Mouse (Mus musculus) adrenal gland, adult (tissue): ENCODE results near the gene Fkbp7.
A peak's percentile ranks its signal among the peaks of the same experiment; 100 is the strongest.

Experiments
- DNase-seq, 2 experiments: peaks; one replicate each; pipeline ENCODE4 v3.0.0; 2022 to 2023; ENCODE audit warnings: low spot score in 1 of 2; ENCODE audit not compliant: inconsistent age in 2 of 2

The Fkbp7 gene

GRCm38 (mm10) chr2:76672966-76673392 is at the start of gene Fkbp7:
Gene Fkbp7 (minus strand): TSS chr2:76673116.
- peak; percentile 94 to 98 for DNase-seq

GRCm38 (mm10) chr2:76719650-76720049 is 46.7 kb upstream of the Fkbp7 start:
- DNase-seq, result no peak

- DNase-seq, result no peak
Observed at GRCm38 (mm10) chr2:76714984-76715383, 42.1 kb upstream of the Fkbp7 start.

GRCm38 (mm10) chr2:76708512-76708911 is 35.6 kb upstream of the Fkbp7 start:
- DNase-seq, result no peak

- no peak for DNase-seq
Observed at GRCm38 (mm10) chr2:76705655-76706054, 32.7 kb upstream of the Fkbp7 start.

GRCm38 (mm10) chr2:76702751-76703150 is 29.8 kb upstream of the Fkbp7 start:
- no peak for DNase-seq

GRCm38 (mm10) chr2:76702188-76702587 is 29.3 kb upstream of the Fkbp7 start:
- DNase-seq, result no peak

- DNase-seq, result peak in 1 of 2 experiments; percentile 46
Observed at GRCm38 (mm10) chr2:76695290-76695689, 22.4 kb upstream of the Fkbp7 start.

- DNase-seq, result no peak
Observed at GRCm38 (mm10) chr2:76693765-76694164, 20.8 kb upstream of the Fkbp7 start.

GRCm38 (mm10) chr2:76690436-76691204 is 17.7 kb upstream of the Fkbp7 start:
- DNase-seq, result peak; percentile 69 to 78

GRCm38 (mm10) chr2:76688162-76688561 is 15.2 kb upstream of the Fkbp7 start:
- peak in 1 of 2 experiments; percentile 42 for DNase-seq

- no peak for DNase-seq
Observed at GRCm38 (mm10) chr2:76687608-76688007, 14.7 kb upstream of the Fkbp7 start.

GRCm38 (mm10) chr2:76686986-76687385 is 14.1 kb upstream of the Fkbp7 start:
- no peak for DNase-seq

GRCm38 (mm10) chr2:76682301-76682700 is 9.4 kb upstream of the Fkbp7 start:
- peak in 1 of 2 experiments; percentile 61 for DNase-seq

- peak in 1 of 2 experiments; percentile 55 for DNase-seq
Observed at GRCm38 (mm10) chr2:76676401-76677226, 3.7 kb upstream of the Fkbp7 start.

GRCm38 (mm10) chr2:76675949-76676348 is 3.0 kb upstream of the Fkbp7 start:
- DNase-seq, result peak in 1 of 2 experiments; percentile 40

- no peak for DNase-seq
Observed at GRCm38 (mm10) chr2:76675451-76675850, 2.5 kb upstream of the Fkbp7 start.

GRCm38 (mm10) chr2:76674725-76675427 is 2.0 kb upstream of the Fkbp7 start, which contains the start of gene Plekha3:
Gene Plekha3 (plus strand): TSS chr2:76675281.
- DNase-seq, result peak; percentile 92 to 97

GRCm38 (mm10) chr2:76673472-76674081 is 661 bp upstream of the Fkbp7 start:
- peak; percentile 70 to 84 for DNase-seq

- no peak for DNase-seq
Observed at GRCm38 (mm10) chr2:76672134-76672745, 676 bp downstream of the Fkbp7 start.
